Mouse (Mus musculus): Measurements from ENCODE around the gene Gm8374.
"Not testable (repeated sequence)": the region's sequence is repeated elsewhere in the genome, so short reads cannot be mapped to it uniquely, and the experiment has no call there.

Gm8374 gene

GRCm38 (mm10) chr14:7365034-7365433 is at the start of gene Gm8374:
TSS of gene Gm8374 (minus strand) at chr14:7365134.
- in situ Hi-C loops (cut with MboI; ENCODE audit: low sequenced_read_pairs) = not testable (repeated sequence)

- in situ Hi-C loops (cut with MboI; ENCODE audit: low sequenced_read_pairs) = not testable (repeated sequence)
Observed at GRCm38 (mm10) chr14:7332295-7332694, 32.6 kb downstream of the Gm8374 start, which contains the start of gene Gm5797. TSS of gene Gm5797 (minus strand) at chr14:7332395.

- in situ Hi-C loops (cut with MboI; ENCODE audit: low sequenced_read_pairs) = not testable (repeated sequence)
Observed at GRCm38 (mm10) chr14:7315093-7315492, 49.8 kb downstream of the Gm8374 start.

- in situ Hi-C loops (cut with MboI; ENCODE audit: low sequenced_read_pairs) = not testable (repeated sequence)
Observed at GRCm38 (mm10) chr14:7314661-7315060, 50.3 kb downstream of the Gm8374 start, which contains the start of gene Gm3739. TSS of gene Gm3739 (minus strand) at chr14:7315049.
